Mouse (Mus musculus): ENCODE measurements at regions not wholly inside any gene's neighbourhood (a gene's known extent, or its start where the extent isn't known, plus 50 kb on each side); places are given as distances from the start of the nearest gene placed in this dataset.

DNA sequence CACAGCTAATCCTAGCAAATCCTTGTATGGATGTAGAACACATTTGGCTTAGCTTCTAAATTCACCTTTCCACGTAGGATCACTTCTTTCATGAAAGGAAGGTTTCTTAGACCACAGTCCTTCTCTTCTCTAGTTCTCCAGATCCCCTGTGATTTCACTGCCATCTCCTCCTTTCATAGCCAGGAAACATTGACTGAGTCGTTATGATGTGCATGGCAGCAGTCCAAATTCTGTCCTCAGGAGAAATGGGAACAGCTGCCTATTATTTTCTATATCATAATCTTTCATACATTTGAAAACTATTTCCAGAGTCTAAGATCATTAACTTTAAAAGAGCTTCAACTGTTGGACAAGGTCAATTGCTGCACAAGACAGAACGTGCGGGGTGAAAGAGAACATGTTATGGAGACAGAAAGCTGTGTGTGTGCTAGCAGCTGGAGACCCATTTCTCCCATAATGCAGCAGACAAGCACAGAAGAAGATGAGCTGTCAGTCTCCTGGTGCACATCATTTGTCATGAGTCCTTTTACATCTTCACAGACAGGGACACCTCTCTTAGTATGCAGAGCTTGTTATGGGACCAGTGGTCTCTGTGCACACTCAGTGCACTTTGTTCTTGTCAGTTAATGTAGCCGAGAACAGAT is 631.6 kb upstream of the Sema6d start:
- Histone ChIP-seq H3K27me3 (replicated peaks; ENCODE audit: insufficient read depth, low read length) (no peaks in the 10 kb centered on the region), H3K9me3 (ENCODE audit: low read length) (no peaks in the 10 kb centered on the region), H3K9ac (replicated peaks; ENCODE audit: low read depth) (no peak overlapping the region), H3K4me1 (ENCODE audit: insufficient read depth, low read depth, low read length) (no peaks in the 10 kb centered on the region), H3K4me3 (ENCODE audit: low read depth, low read length) (no peak overlapping the region), H3K36me3 (ENCODE audit: insufficient read depth, low read length) (no peaks in the 10 kb centered on the region), H3K27ac (ENCODE audit: low read length) (no peak overlapping the region), H3K4me2 (replicated peaks; ENCODE audit: low read depth, low read length) (no peak overlapping the region)
- TF ChIP-seq EP300 (IDR thresholded peaks at IDR 0.05): no peak
- no peak for TF ChIP-seq CTCF (IDR thresholded peaks at IDR 0.05)
- ATAC-seq: peak; percentile 57; the same call in 1 of the 2 replicates
- WGBS: 49% methylated on average over 5 of the region's 5 CpGs
- peak; percentile 54 for DNase-seq (ENCODE audit: low spot score)

DNA sequence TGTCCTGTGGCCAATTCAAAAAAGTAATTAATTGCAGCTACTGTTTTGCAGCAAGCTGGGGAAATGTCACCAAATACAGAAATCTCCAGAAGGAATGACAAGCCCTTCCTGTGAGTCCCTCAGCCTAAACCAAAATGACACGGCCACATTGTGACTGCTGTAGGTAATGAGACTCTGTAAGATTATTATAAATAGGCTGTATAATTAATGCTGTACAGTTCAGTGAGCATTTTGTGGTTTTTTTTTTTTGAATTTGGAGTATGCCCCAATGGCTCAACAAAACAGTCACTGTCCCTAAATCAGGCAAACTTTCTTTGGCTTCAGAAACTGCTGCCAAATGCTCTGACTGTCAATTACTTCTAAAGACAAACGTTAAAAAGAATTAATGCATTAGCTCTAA is 615.9 kb upstream of the Sema6d start:
- Histone ChIP-seq H3K27me3 (replicated peaks; ENCODE audit: insufficient read depth, low read length) (no peaks in the 10 kb centered on the region), H3K9me3 (ENCODE audit: low read length) (no peaks in the 10 kb centered on the region), H3K4me2 (replicated peaks; ENCODE audit: low read depth, low read length) (no peak overlapping the region), H3K27ac (ENCODE audit: low read length) (no peak overlapping the region), H3K9ac (replicated peaks; ENCODE audit: low read depth) (no peak overlapping the region), H3K4me3 (ENCODE audit: low read depth, low read length) (no peak overlapping the region), H3K4me1 (ENCODE audit: insufficient read depth, low read depth, low read length) (no peaks in the 10 kb centered on the region), H3K36me3 (ENCODE audit: insufficient read depth, low read length) (no peaks in the 10 kb centered on the region)
- 53% methylated on average over 2 of the region's 2 CpGs for WGBS
- DNase-seq (ENCODE audit: low spot score): no peak
- ATAC-seq: no peak
- no peak for TF ChIP-seq EP300 (IDR thresholded peaks at IDR 0.05)
- no peak for TF ChIP-seq CTCF (IDR thresholded peaks at IDR 0.05)

DNA sequence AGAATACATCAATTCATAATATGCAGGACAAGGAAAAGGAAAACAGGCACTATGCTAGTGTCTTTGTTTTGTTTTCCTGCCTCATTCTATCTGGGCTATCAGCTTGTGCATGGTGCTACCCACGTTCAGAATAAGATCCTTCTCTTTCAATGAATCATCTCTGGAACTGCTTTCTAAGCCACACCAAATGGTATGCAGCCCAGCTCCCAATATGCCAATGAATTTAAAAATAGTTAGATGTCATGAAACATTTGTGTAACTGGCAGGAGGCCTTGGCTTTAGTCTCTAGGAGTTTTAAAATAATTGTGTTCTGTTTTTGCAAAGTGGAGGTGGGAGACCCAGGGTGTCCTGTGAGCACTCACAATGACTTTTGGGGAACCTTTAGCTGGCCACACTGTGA is 603.1 kb upstream of the Sema6d start:
- WGBS: 26% methylated on average over 1 of the region's 1 CpGs
- TF ChIP-seq EP300 (IDR thresholded peaks at IDR 0.05) (no peak), CTCF (IDR thresholded peaks at IDR 0.05) (no peak)
- no peak overlapping the region for H3K4me3 ChIP-seq (ENCODE audit: low read depth, low read length)

GRCm38 (mm10) chr2:123506162-123506561 is 583.6 kb upstream of the Sema6d start:
- 64% methylated on average over 1 of the region's 1 CpGs for WGBS
- Histone ChIP-seq H3K9me3 (ENCODE audit: low read length) (no peaks in the 10 kb centered on the region), H3K9ac (replicated peaks; ENCODE audit: low read depth) (no peak overlapping the region), H3K4me1 (ENCODE audit: insufficient read depth, low read depth, low read length) (no peaks in the 10 kb centered on the region), H3K27ac (ENCODE audit: low read length) (no peak overlapping the region), H3K4me3 (ENCODE audit: low read depth, low read length) (no peak overlapping the region), H3K27me3 (replicated peaks; ENCODE audit: insufficient read depth, low read length) (no peaks in the 10 kb centered on the region), H3K36me3 (ENCODE audit: insufficient read depth, low read length) (no peaks in the 10 kb centered on the region), H3K4me2 (replicated peaks; ENCODE audit: low read depth, low read length) (no peak overlapping the region)
- TF ChIP-seq EP300 (IDR thresholded peaks at IDR 0.05) (no peak), CTCF (IDR thresholded peaks at IDR 0.05) (no peak)
- DNase-seq (ENCODE audit: low spot score) (peak; percentile 4), ATAC-seq (no peak)

More for the DNA sequence above, 603.1 kb upstream of the Sema6d start:
- no peak for ATAC-seq
- no peaks in the 10 kb centered on the region for H3K36me3 ChIP-seq (ENCODE audit: insufficient read depth, low read length)
- H3K4me2 ChIP-seq (replicated peaks; ENCODE audit: low read depth, low read length): no peak overlapping the region
- H3K27ac ChIP-seq (ENCODE audit: low read length): no peak overlapping the region
- no peak for DNase-seq (ENCODE audit: low spot score)
- no peaks in the 10 kb centered on the region for H3K4me1 ChIP-seq (ENCODE audit: insufficient read depth, low read depth, low read length)
- no peak overlapping the region for H3K9ac ChIP-seq (replicated peaks; ENCODE audit: low read depth)
- H3K9me3 ChIP-seq (ENCODE audit: low read length): no peaks in the 10 kb centered on the region
- H3K27me3 ChIP-seq (replicated peaks; ENCODE audit: insufficient read depth, low read length): no peaks in the 10 kb centered on the region

GRCm38 (mm10) chr2:123507095-123507494 is 582.7 kb upstream of the Sema6d start:
- no peaks in the 10 kb centered on the region for H3K27me3 ChIP-seq (replicated peaks; ENCODE audit: insufficient read depth, low read length)
- no peak overlapping the region for H3K4me2 ChIP-seq (replicated peaks; ENCODE audit: low read depth, low read length)
- no peaks in the 10 kb centered on the region for H3K4me1 ChIP-seq (ENCODE audit: insufficient read depth, low read depth, low read length)
- H3K27ac ChIP-seq (ENCODE audit: low read length): no peak overlapping the region
- no peaks in the 10 kb centered on the region for H3K36me3 ChIP-seq (ENCODE audit: insufficient read depth, low read length)
- TF ChIP-seq EP300 (IDR thresholded peaks at IDR 0.05) (no peak), CTCF (IDR thresholded peaks at IDR 0.05) (no peak)
- H3K9ac ChIP-seq (replicated peaks; ENCODE audit: low read depth): no peak overlapping the region
- DNase-seq (ENCODE audit: low spot score) (no peak), ATAC-seq (no peak)
- no peaks in the 10 kb centered on the region for H3K9me3 ChIP-seq (ENCODE audit: low read length)
- H3K4me3 ChIP-seq (ENCODE audit: low read depth, low read length): no peak overlapping the region

- DNase-seq (ENCODE audit: low spot score) (no peak), ATAC-seq (no peak)
- H3K4me3 ChIP-seq (ENCODE audit: low read depth, low read length): no peak overlapping the region
- H3K4me1 ChIP-seq (ENCODE audit: insufficient read depth, low read depth, low read length): no peaks in the 10 kb centered on the region
- no peak for TF ChIP-seq EP300 (IDR thresholded peaks at IDR 0.05)
- no peak for TF ChIP-seq CTCF (IDR thresholded peaks at IDR 0.05)
- no peak overlapping the region for H3K4me2 ChIP-seq (replicated peaks; ENCODE audit: low read depth, low read length)
- H3K27ac ChIP-seq (ENCODE audit: low read length): no peak overlapping the region
- H3K9me3 ChIP-seq (ENCODE audit: low read length): no peaks in the 10 kb centered on the region
- WGBS: 19% methylated on average over 1 of the region's 1 CpGs
- H3K9ac ChIP-seq (replicated peaks; ENCODE audit: low read depth): no peak overlapping the region
- H3K36me3 ChIP-seq (ENCODE audit: insufficient read depth, low read length): no peaks in the 10 kb centered on the region
- no peaks in the 10 kb centered on the region for H3K27me3 ChIP-seq (replicated peaks; ENCODE audit: insufficient read depth, low read length)
These were observed 560.9 kb upstream of the Sema6d start for GRCm38 (mm10) chr2:123528915-123529314.

Data from lung, postnatal 0 days (tissue).